ENCODE assay signal across 9 mouse cellular contexts in genomic region chr15:25900540-25900939, GRCm38 (mm10). TPM values are rescaled to one million over a fixed set of nuclear protein-coding genes. Genes with fewer than 3 reads are reported as not detected.
DNase-seq lines count a peak whose midpoint lies in the region; ATAC-seq lines count a peak whose summit lies in the region.
"Had no signal": no experiment of that assay in that cellular context is flagged by ENCODE, and none has a peak within 500 bp of the region (broad histone marks: within the 10 kb centered on the region; RNA-seq: fewer than 3 reads in every experiment).

No protein-coding gene starts in this region.

- peak; percentile 92 for DNase-seq in adrenal gland, postnatal 10 days
- peak; percentile 62 for DNase-seq in embryo, embryonic 11 days
- peak; percentile 80 to 88 for DNase-seq in heart, postnatal 10 days
- peak; percentile 50 to 66 for DNase-seq in layer of hippocampus, postnatal 14 days (ENCODE audit: low spot score in 2 of 2)
- peak; percentile 94 for DNase-seq in midbrain, embryonic 11.5 days (ENCODE audit: low spot score, missing footprints)
- DNase-seq in spleen, postnatal 36 days (ENCODE audit: low spot score in 2 of 2): peak; percentile 54 to 68

- no peak overlapping the region for H3K27ac ChIP-seq in forebrain, embryonic 13.5 days
- no peak overlapping the region for H3K27ac ChIP-seq in forebrain, embryonic 16.5 days (ENCODE audit: low read length)
- H3K27ac ChIP-seq in midbrain, embryonic 11.5 days (ENCODE audit: low read depth, low read length): no peak overlapping the region
- H3K27ac ChIP-seq: macrophage had no signal

- H3K9me3 ChIP-seq in forebrain, embryonic 13.5 days (replicated peaks): no peaks in the 10 kb centered on the region
- no peaks in the 10 kb centered on the region for H3K9me3 ChIP-seq in forebrain, embryonic 16.5 days (ENCODE audit: control insufficient read depth, low read length)
- H3K9me3 ChIP-seq in midbrain, embryonic 11.5 days (ENCODE audit: control insufficient read depth, low read length): no peaks in the 10 kb centered on the region

- H3K9ac ChIP-seq in forebrain, embryonic 13.5 days: no peak overlapping the region
- H3K9ac ChIP-seq in forebrain, embryonic 16.5 days (replicated peaks; ENCODE audit: low read depth, low read length): no peak overlapping the region
- H3K9ac ChIP-seq in midbrain, embryonic 11.5 days (ENCODE audit: low read length): no peak overlapping the region

- no peak overlapping the region for H3K4me2 ChIP-seq in forebrain, embryonic 13.5 days
- no peak overlapping the region for H3K4me2 ChIP-seq in forebrain, embryonic 16.5 days (ENCODE audit: low read length)
- H3K4me2 ChIP-seq in midbrain, embryonic 11.5 days: no peak overlapping the region

- H3K4me1 ChIP-seq in forebrain, embryonic 13.5 days: peaks cover 5% of the 10 kb centered on the region; the same call in 1 of the 2 replicates
- H3K4me1 ChIP-seq in forebrain, embryonic 16.5 days (replicated peaks; ENCODE audit: control insufficient read depth, insufficient read depth, low read length): peaks cover 5% of the 10 kb centered on the region; the same call in 1 of the 2 replicates
- H3K4me1 ChIP-seq in midbrain, embryonic 11.5 days (ENCODE audit: control insufficient read depth, insufficient read depth, low read length): no peaks in the 10 kb centered on the region

- H3K27me3 ChIP-seq in forebrain, embryonic 13.5 days: no peaks in the 10 kb centered on the region
- H3K27me3 ChIP-seq in forebrain, embryonic 16.5 days (replicated peaks; ENCODE audit: control insufficient read depth, insufficient read depth, low read length): no peaks in the 10 kb centered on the region
- H3K27me3 ChIP-seq in midbrain, embryonic 11.5 days (ENCODE audit: control insufficient read depth, insufficient read depth, low read length): no peaks in the 10 kb centered on the region

- H3K4me3 ChIP-seq in forebrain, embryonic 13.5 days: no peak overlapping the region
- no peak overlapping the region for H3K4me3 ChIP-seq in forebrain, embryonic 16.5 days (replicated peaks; ENCODE audit: low read length)
- H3K4me3 ChIP-seq in midbrain, embryonic 11.5 days (ENCODE audit: low read depth, low read length): no peak overlapping the region

- ATAC-seq in forebrain, embryonic 13.5 days: peak; percentile 31; the same call in 1 of the 2 replicates
- no peak for ATAC-seq in forebrain, embryonic 16.5 days
- ATAC-seq in midbrain, embryonic 11.5 days (ENCODE audit: low FRiP score): peak; percentile 60

- WGBS in forebrain, embryonic 13.5 days: 8% methylated on average over 7 of the region's 7 CpGs
- WGBS in forebrain, embryonic 16.5 days: 12% methylated on average over 7 of the region's 7 CpGs
- 9% methylated on average over 7 of the region's 7 CpGs for WGBS in midbrain, embryonic 11.5 days

- intact Hi-C loops in heart, postnatal 10 days (cut with DNase I): loop anchor here (2.0 to 5.0 kb wide), 3 partner anchors 42 to 93 kb away; no protein-coding TSS in a partner anchor

- no peaks in the 10 kb centered on the region for H3K36me3 ChIP-seq in forebrain, embryonic 13.5 days (ENCODE audit: poor library complexity, severe bottlenecking)
- no peaks in the 10 kb centered on the region for H3K36me3 ChIP-seq in forebrain, embryonic 16.5 days (ENCODE audit: control insufficient read depth, insufficient read depth)
- H3K36me3 ChIP-seq in midbrain, embryonic 11.5 days (ENCODE audit: control insufficient read depth, insufficient read depth, low read length): no peaks in the 10 kb centered on the region

RNA-seq across cellular contexts. Expression of gene Retreg1, which starts 57.6 kb away (rescaled TPM):
- polyA plus RNA-seq in forebrain, embryonic 13.5 days (2015; fragmentation: Nextera tagmentation; extraction: Ambion mirVana): 3.5 and 3.8 TPM in 2 replicates
- 6.6 and 8.2 TPM in 2 replicates for polyA plus RNA-seq in forebrain, embryonic 16.5 days (2015; fragmentation: Nextera tagmentation; extraction: Ambion mirVana)
- total RNA-seq in adrenal gland, postnatal 10 days (2021): 10 to 100 TPM; 26.1 to 38.4 TPM
- 100 to 1,000 TPM; 151 to 159 TPM for total RNA-seq in heart, postnatal 10 days (2021)
- 10 to 100 TPM; 31.4 to 34.8 TPM for total RNA-seq in layer of hippocampus, postnatal 14 days (2021)
- polyA plus RNA-seq in midbrain, embryonic 11.5 days (2014; fragmentation: Nextera tagmentation; extraction: Ambion mirVana): 4.2 TPM in 2 replicates
